Comparison of ENCODE assay signal across 14 mouse cellular contexts in genomic region chr4:136807448-136808009, GRCm38 (mm10). TPM values are rescaled to one million over a fixed set of nuclear protein-coding genes. Genes with fewer than 3 reads are reported as not detected.
A peak's percentile ranks its signal among the peaks of the same experiment; 100 is the strongest.
DNase-seq lines count a peak whose midpoint lies in the region; ATAC-seq and TF ChIP-seq lines count a peak whose summit lies in the region.
"Had no signal": no experiment of that assay in that cellular context is flagged by ENCODE, and none has a peak within 500 bp of the region (broad histone marks: within the 10 kb centered on the region; RNA-seq: fewer than 3 reads in every experiment).

No protein-coding gene starts in this region.

- H3K4me1 ChIP-seq in hindbrain, embryonic 10.5 days (replicated peaks): peaks cover 97% of the 10 kb centered on the region
- peaks cover 21% of the 10 kb centered on the region for H3K4me1 ChIP-seq in hindbrain, embryonic 16.5 days (ENCODE audit: control insufficient read depth, insufficient read depth, low read depth, low read length)
- peaks cover 85% of the 10 kb centered on the region for H3K4me1 ChIP-seq in embryonic facial prominence, embryonic 10.5 days
- peaks cover 71% of the 10 kb centered on the region for H3K4me1 ChIP-seq in hindbrain, embryonic 12.5 days
- H3K4me1 ChIP-seq in midbrain, postnatal 0 days (ENCODE audit: insufficient read depth, low read length): 0 out of 2 replicates have a peak, but pooled peaks cover 4% of the 10 kb centered on the region

- H3K4me3 ChIP-seq in hindbrain, embryonic 10.5 days: no peak overlapping the region
- no peak overlapping the region for H3K4me3 ChIP-seq in hindbrain, embryonic 16.5 days (ENCODE audit: low read length)
- H3K4me3 ChIP-seq in embryonic facial prominence, embryonic 10.5 days: no peak overlapping the region
- H3K4me3 ChIP-seq in hindbrain, embryonic 12.5 days: no peak overlapping the region
- H3K4me3 ChIP-seq in midbrain, postnatal 0 days (ENCODE audit: low read depth, low read length): no peak overlapping the region
- H3K4me3 ChIP-seq: limb, embryonic 15.5 days had no signal

- ATAC-seq in hindbrain, embryonic 16.5 days: no peak
- peak; percentile 44; the same call in 1 of the 2 replicates for ATAC-seq in hindbrain, embryonic 12.5 days (ENCODE audit: low FRiP score)
- peak; percentile 55; the same call in 1 of the 2 replicates for ATAC-seq in midbrain, postnatal 0 days (ENCODE audit: low FRiP score)

- no peaks in the 10 kb centered on the region for H3K9me3 ChIP-seq in hindbrain, embryonic 10.5 days
- H3K9me3 ChIP-seq in hindbrain, embryonic 16.5 days (ENCODE audit: control insufficient read depth, low read length): no peaks in the 10 kb centered on the region
- H3K9me3 ChIP-seq in embryonic facial prominence, embryonic 10.5 days: no peaks in the 10 kb centered on the region
- H3K9me3 ChIP-seq in hindbrain, embryonic 12.5 days (replicated peaks): no peaks in the 10 kb centered on the region
- no peaks in the 10 kb centered on the region for H3K9me3 ChIP-seq in midbrain, postnatal 0 days (ENCODE audit: low read length)
- H3K9me3 ChIP-seq: limb, embryonic 15.5 days had no signal

- H3K9ac ChIP-seq in hindbrain, embryonic 16.5 days (ENCODE audit: low read depth, low read length): no peak overlapping the region
- H3K9ac ChIP-seq in hindbrain, embryonic 12.5 days: peak overlapping the region; percentile 23; the same call in 1 of the 2 replicates
- no peak overlapping the region for H3K9ac ChIP-seq in midbrain, postnatal 0 days (replicated peaks; ENCODE audit: low read length, poor library complexity, severe bottlenecking)
- H3K9ac ChIP-seq: limb, embryonic 15.5 days had no signal

- peaks cover 15% of the 10 kb centered on the region for H3K36me3 ChIP-seq in hindbrain, embryonic 10.5 days
- no peaks in the 10 kb centered on the region for H3K36me3 ChIP-seq in hindbrain, embryonic 16.5 days (ENCODE audit: control insufficient read depth, insufficient read depth, low read length)
- H3K36me3 ChIP-seq in embryonic facial prominence, embryonic 10.5 days (replicated peaks): peaks cover 10% of the 10 kb centered on the region
- H3K36me3 ChIP-seq in hindbrain, embryonic 12.5 days: no peaks in the 10 kb centered on the region
- H3K36me3 ChIP-seq in midbrain, postnatal 0 days (ENCODE audit: insufficient read depth, low read length): no peaks in the 10 kb centered on the region
- H3K36me3 ChIP-seq: limb, embryonic 15.5 days had no signal

- H3K4me2 ChIP-seq in hindbrain, embryonic 16.5 days (ENCODE audit: low read length): no peak overlapping the region
- no peak overlapping the region for H3K4me2 ChIP-seq in hindbrain, embryonic 12.5 days (replicated peaks)
- H3K4me2 ChIP-seq in midbrain, postnatal 0 days (ENCODE audit: low read depth, low read length, poor library complexity, severe bottlenecking): no peak overlapping the region
- H3K4me2 ChIP-seq: limb, embryonic 15.5 days had no signal

- peak overlapping the region; percentile 81 for H3K27ac ChIP-seq in hindbrain, embryonic 10.5 days
- H3K27ac ChIP-seq in hindbrain, embryonic 16.5 days (ENCODE audit: low read depth, low read length): no peak overlapping the region
- H3K27ac ChIP-seq in embryonic facial prominence, embryonic 10.5 days (replicated peaks): peak overlapping the region; percentile 72
- H3K27ac ChIP-seq in hindbrain, embryonic 12.5 days: peak overlapping the region; percentile 60
- no peak overlapping the region for H3K27ac ChIP-seq in midbrain, postnatal 0 days (ENCODE audit: low read depth, low read length)

- TF ChIP-seq CTCF in midbrain, postnatal 0 days (IDR thresholded peaks at IDR 0.05): no peak

- no peaks in the 10 kb centered on the region for H3K27me3 ChIP-seq in hindbrain, embryonic 10.5 days (ENCODE audit: insufficient read depth, poor library complexity, severe bottlenecking)
- H3K27me3 ChIP-seq in hindbrain, embryonic 16.5 days (replicated peaks; ENCODE audit: control insufficient read depth, insufficient read depth, low read length): no peaks in the 10 kb centered on the region
- no peaks in the 10 kb centered on the region for H3K27me3 ChIP-seq in embryonic facial prominence, embryonic 10.5 days (replicated peaks; ENCODE audit: low read depth, poor library complexity, severe bottlenecking)
- H3K27me3 ChIP-seq in hindbrain, embryonic 12.5 days: no peaks in the 10 kb centered on the region
- no peaks in the 10 kb centered on the region for H3K27me3 ChIP-seq in midbrain, postnatal 0 days (ENCODE audit: insufficient read depth, low read length)

- 55% methylated on average over 11 of the region's 11 CpGs for WGBS in hindbrain, embryonic 10.5 days
- WGBS in hindbrain, embryonic 16.5 days: 53% methylated on average over 11 of the region's 11 CpGs
- WGBS in embryonic facial prominence, embryonic 10.5 days: 61% methylated on average over 11 of the region's 11 CpGs
- 48% methylated on average over 11 of the region's 11 CpGs for WGBS in hindbrain, embryonic 12.5 days
- WGBS in midbrain, postnatal 0 days: 51% methylated on average over 11 of the region's 11 CpGs

- peak; percentile 40 for DNase-seq in hindbrain, embryonic 10.5 days (ENCODE audit: low spot score)
- no peak for DNase-seq in embryonic facial prominence, embryonic 10.5 days (ENCODE audit: low spot score)
- DNase-seq in midbrain, postnatal 0 days (ENCODE audit: low spot score): no peak
- DNase-seq in urinary bladder, adult 18-20 months (ENCODE audit: low spot score in 2 of 2): no peak
- DNase-seq in gastrocnemius, adult 8-10 months (ENCODE audit: low spot score in 2 of 2): no peak
- no peak for DNase-seq in spleen, adult 18-20 months
- DNase-seq: cerebellum, postnatal 10 days; heart, postnatal 14 days; kidney, adult 2 months; layer of hippocampus, postnatal 36 days; lung, postnatal 10 days had no signal

RNA-seq across cellular contexts. Expression of gene Ephb2, which starts 28.3 kb away (rescaled TPM):
- polyA plus RNA-seq in hindbrain, embryonic 10.5 days (2016; fragmentation: Nextera tagmentation; extraction: Ambion mirVana): 13.4 and 21.5 TPM in 2 replicates
- 7.8 and 10.1 TPM in 2 replicates for polyA plus RNA-seq in hindbrain, embryonic 16.5 days (2015; fragmentation: Nextera tagmentation; extraction: Ambion mirVana)
- polyA plus RNA-seq in embryonic facial prominence, embryonic 10.5 days (2016; fragmentation: Nextera tagmentation; extraction: Ambion mirVana): 10.7 and 12.4 TPM in 2 replicates
- polyA plus RNA-seq in hindbrain, embryonic 12.5 days (2016; fragmentation: Nextera tagmentation; extraction: Ambion mirVana): 25.4 and 30.8 TPM in 2 replicates
- total RNA-seq in midbrain, postnatal 0 days (2014; rRNA removed): 149 and 202 TPM in 2 replicates
- polyA plus RNA-seq in midbrain, postnatal 0 days (2015; fragmentation: Nextera tagmentation; extraction: Ambion mirVana): 13.6 and 15.6 TPM in 2 replicates
- under 1 TPM in 3 of 4 experiments, not detected in 1; 0.24 to 0.75 (median 0.56) TPM for total RNA-seq in gastrocnemius, adult 8-10 months (2022)

Comparison
In these comparisons a context has a peak if more than half of its experiments do, and no peak if none do; other contexts are left out.
1. H3K27ac ChIP-seq: peak in hindbrain, embryonic 10.5 days (single experiment), embryonic facial prominence, embryonic 10.5 days (single experiment) and hindbrain, embryonic 12.5 days (single experiment); none in hindbrain, embryonic 16.5 days (single experiment) and midbrain, postnatal 0 days (single experiment).